Mouse (Mus musculus): ENCODE measurements around the gene Cyp4b1. TPM values are rescaled to one million over a fixed set of nuclear protein-coding genes. Genes with fewer than 3 reads are reported as not detected.

Cyp4b1 gene
- polyA plus RNA-seq, 1 experiment = not detected

DNA sequence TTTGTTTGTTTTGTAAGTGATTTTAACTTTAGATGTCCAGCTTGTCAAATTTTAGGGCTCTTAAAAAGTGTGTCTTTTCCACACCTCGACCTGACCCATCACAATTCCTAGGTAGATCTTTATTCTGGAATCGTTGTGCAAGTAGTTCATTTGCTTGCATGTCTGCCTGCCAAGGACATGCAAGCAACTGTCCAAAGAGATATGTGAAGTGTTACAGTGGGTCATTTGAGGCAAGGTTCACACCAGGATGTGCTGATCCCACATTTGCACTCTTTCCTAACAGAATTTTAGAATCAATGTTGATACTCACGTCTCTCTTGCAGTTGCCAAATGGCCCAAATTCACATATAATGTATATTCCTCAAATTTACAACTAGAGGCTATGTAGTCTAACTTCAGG lies 72.3 kb downstream of the Cyp4b1 start:
- Histone ChIP-seq H3K36me3 (ENCODE audit: control insufficient read depth, insufficient read depth, low read length, poor library complexity, severe bottlenecking) (no peaks in the 10 kb centered on the region), H3K27ac (ENCODE audit: insufficient read depth, low read length) (no peak overlapping the region), H3K27me3 (ENCODE audit: control insufficient read depth, insufficient read depth, low read length, poor library complexity, severe bottlenecking) (no peaks in the 10 kb centered on the region), H3K4me1 (ENCODE audit: control insufficient read depth, insufficient read depth, low read length) (no peaks in the 10 kb centered on the region), H3K9ac (ENCODE audit: low read depth, poor library complexity, severe bottlenecking) (no peak overlapping the region), H3K4me3 (ENCODE audit: low read depth, low read length) (no peak overlapping the region), H3K9me3 (replicated peaks; ENCODE audit: control insufficient read depth, insufficient read depth, low read length, poor library complexity, severe bottlenecking) (no peaks in the 10 kb centered on the region)
- TF ChIP-seq EP300 (IDR thresholded peaks at IDR 0.05; ENCODE audit: insufficient read depth, low read depth, low read length) = no peak

Other genes with a start within 250 kb of the Cyp4b1 start
- not detected in 2 replicates for gene Cyp4a12b, start 236.1 kb downstream of the Cyp4b1 start, polyA plus RNA-seq (2011; ENCODE audit: insufficient read depth, insufficient read length, low read depth, missing spikeins)
- gene Cyp4a30b, start 195.1 kb downstream of the Cyp4b1 start, polyA plus RNA-seq (2011; ENCODE audit: insufficient read depth, insufficient read length, low read depth, missing spikeins) = not detected in 2 replicates
- not detected in 2 replicates for gene Cyp4a14, start 151.6 kb downstream of the Cyp4b1 start, polyA plus RNA-seq (2011; ENCODE audit: insufficient read depth, insufficient read length, low read depth, missing spikeins)
- not detected in 2 replicates for gene Cyp4a10, start 129.5 kb downstream of the Cyp4b1 start, polyA plus RNA-seq (2011; ENCODE audit: insufficient read depth, insufficient read length, low read depth, missing spikeins)
- gene Cyp4a31, start 84.1 kb downstream of the Cyp4b1 start, polyA plus RNA-seq (2011; ENCODE audit: insufficient read depth, insufficient read length, low read depth, missing spikeins) = not detected in 2 replicates
- not detected in 2 replicates for gene Cyp4a32, start 46.8 kb downstream of the Cyp4b1 start, polyA plus RNA-seq (2011; ENCODE audit: insufficient read depth, insufficient read length, low read depth, missing spikeins)
- gene Efcab14, start 90.0 kb upstream of the Cyp4b1 start, polyA plus RNA-seq (2011; ENCODE audit: insufficient read depth, insufficient read length, low read depth, missing spikeins) = 33.9 and 35.7 TPM in 2 replicates
- gene Tex38, start 133.3 kb upstream of the Cyp4b1 start, polyA plus RNA-seq (2011; ENCODE audit: insufficient read depth, insufficient read length, low read depth, missing spikeins) = not detected in 2 replicates
- 35.2 and 35.7 TPM in 2 replicates for gene Atpaf1, start 137.1 kb upstream of the Cyp4b1 start, polyA plus RNA-seq (2011; ENCODE audit: insufficient read depth, insufficient read length, low read depth, missing spikeins)
- 3.1 and 4.3 TPM in 2 replicates for gene Mob3c, start 180.4 kb upstream of the Cyp4b1 start, polyA plus RNA-seq (2011; ENCODE audit: insufficient read depth, insufficient read length, low read depth, missing spikeins)
- 18.9 and 22.8 TPM in 2 replicates for gene Mknk1, start 191.5 kb upstream of the Cyp4b1 start, polyA plus RNA-seq (2011; ENCODE audit: insufficient read depth, insufficient read length, low read depth, missing spikeins)
- not detected in 2 replicates for gene Kncn, start 236.7 kb upstream of the Cyp4b1 start, polyA plus RNA-seq (2011; ENCODE audit: insufficient read depth, insufficient read length, low read depth, missing spikeins)
- not detected in 2 replicates for gene 6430628N08Rik, start 242.9 kb upstream of the Cyp4b1 start, polyA plus RNA-seq (2011; ENCODE audit: insufficient read depth, insufficient read length, low read depth, missing spikeins)